Mouse (Mus musculus) kidney, postnatal 25 days (tissue): ENCODE measurements around the gene Gm20662.

Source experiments
- DNase-seq, 2 experiments: peaks; one replicate each; pipeline ENCODE4 v3.0.0; 2021; ENCODE audit warnings: mixed read lengths in 2 of 2

Gene Gm20662

GRCm38 (mm10) chr9:107996049-107996448 lies at the start of gene Gm20662:
TSS of gene Gm20662 (plus strand) at chr9:107996349.
- no peak for DNase-seq

- DNase-seq: no peak
Observed at GRCm38 (mm10) chr9:107947241-107948194, 48.6 kb upstream of the Gm20662 start.

DNA sequence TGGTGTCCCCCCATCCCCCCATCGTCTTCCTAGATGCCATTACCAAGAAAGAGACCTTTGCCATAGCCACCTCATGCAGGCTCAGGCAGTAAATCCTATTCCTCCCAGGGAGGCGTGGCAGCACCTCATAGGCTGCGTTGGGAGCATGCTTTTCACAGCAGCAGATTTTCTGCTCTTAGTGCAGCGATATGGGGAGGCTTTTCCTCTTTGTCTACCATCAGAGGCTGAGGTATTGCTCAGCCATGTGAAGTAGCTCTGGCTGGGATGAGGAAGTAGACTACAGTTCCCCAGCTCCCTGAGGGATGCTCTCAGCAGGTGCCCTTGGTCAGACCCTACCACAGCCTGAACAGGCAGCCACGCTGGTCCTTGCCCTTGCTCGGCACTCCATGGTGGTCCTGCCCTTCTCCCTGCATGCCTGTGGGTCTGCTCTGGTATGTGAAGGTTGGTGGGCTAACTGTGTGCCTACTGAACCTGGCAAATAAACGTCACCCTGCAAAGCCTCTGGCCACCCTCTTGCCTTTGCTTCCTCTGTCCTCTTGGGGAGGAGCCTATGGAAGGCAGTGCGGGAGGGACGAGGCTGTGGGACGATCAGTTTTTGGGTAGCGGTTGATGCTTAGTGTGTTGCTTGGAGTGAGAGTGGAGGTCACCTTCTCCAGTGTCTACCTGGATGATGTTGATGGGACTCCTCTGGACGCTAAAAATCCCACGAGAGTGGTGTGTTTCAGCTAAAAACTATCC lies 46.8 kb upstream of the Gm20662 start:
- DNase-seq: no peak

DNA sequence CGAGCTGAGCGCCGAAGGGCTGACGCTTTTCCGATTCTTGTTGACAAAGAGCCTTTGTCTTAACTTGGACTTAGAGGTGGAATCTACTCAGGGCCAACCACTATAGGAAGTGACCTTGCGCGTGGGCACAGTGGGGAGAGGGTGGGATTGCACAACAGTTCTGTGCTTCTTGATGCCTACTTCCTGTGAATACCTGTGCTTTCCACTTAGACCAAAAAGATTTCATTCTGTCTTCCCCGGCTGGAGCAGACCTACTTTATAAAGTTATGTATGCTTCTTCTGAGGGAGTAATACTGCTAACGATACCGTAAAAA lies 46.3 kb upstream of the Gm20662 start, which contains the start of gene Traip:
Traip (plus strand) TSS at position 215 of the 314 bp plus-strand sequence.
- no peak for DNase-seq

GRCm38 (mm10) chr9:107950460-107951355 lies 45.4 kb upstream of the Gm20662 start:
- peak; percentile 96 to 97 for DNase-seq

GRCm38 (mm10) chr9:107955613-107956289 lies 40.4 kb upstream of the Gm20662 start:
- DNase-seq: no peak

DNA sequence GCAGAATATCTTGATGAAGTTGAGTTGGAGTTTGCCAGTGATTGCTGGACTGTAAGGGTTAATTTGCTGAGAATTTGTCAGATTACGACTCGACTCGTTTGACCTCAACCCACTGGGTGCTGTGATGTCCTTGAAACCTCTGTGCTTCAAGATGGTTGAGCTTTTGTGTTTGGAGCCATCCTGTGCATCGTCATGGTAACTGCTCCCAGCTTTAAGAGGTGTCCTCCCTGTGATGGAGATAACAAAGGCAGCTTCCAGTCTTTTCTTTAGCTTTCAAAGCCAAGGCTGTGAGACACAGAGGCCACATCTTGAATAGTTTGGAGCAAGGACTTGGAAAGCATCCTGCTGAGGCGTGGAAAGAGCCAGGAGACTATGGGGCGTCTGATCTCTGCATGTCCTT lies 39.0 kb upstream of the Gm20662 start:
- no peak for DNase-seq

GRCm38 (mm10) chr9:107959896-107960295 lies 36.3 kb upstream of the Gm20662 start:
- DNase-seq: no peak

GRCm38 (mm10) chr9:107960928-107961327 lies 35.2 kb upstream of the Gm20662 start:
- no peak for DNase-seq

DNA sequence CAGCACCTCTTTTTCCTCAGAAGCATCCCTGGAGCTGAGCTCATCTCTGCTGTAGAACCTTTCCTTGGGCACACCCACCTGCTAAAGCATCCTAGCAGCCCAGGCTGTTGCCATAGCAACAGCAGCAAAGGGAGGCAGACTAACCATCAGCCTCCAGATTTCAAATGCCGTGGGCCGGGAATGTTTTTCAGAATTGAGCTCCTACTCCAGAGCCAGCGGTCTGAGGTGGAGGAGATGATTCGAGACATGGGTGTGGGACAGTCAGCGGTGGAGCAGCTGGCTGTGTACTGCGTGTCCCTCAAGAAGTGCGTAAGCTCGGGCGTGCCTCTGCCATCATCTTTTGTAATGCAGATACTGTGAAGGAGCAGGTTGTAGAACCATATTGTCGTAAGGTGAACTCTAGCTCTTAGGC lies 34.8 kb upstream of the Gm20662 start:
- DNase-seq: no peak

- DNase-seq: no peak
Observed at GRCm38 (mm10) chr9:107961881-107962280, 34.3 kb upstream of the Gm20662 start.

DNA sequence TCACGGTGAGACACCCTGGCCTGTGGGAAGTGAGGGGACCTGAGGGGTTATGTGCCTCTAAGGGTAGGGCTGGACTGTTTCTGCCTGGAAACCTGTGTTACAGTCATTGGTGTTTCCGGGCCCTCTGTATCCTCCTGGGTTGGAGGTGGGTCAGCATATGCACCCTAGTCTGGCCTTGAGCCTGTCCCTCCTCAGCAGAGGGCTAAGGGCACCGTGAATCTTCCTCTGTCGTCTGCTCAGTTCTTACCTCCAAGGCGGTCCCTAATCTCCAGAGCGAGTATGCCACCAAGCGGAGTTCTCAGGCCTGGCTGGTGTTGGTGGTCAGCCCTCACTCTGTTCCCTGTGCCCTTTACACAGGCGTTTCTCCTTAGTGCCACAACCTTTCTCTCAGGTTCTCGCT lies 33.2 kb upstream of the Gm20662 start:
- no peak for DNase-seq

GRCm38 (mm10) chr9:107963700-107964099 lies 32.4 kb upstream of the Gm20662 start:
- peak; percentile 88 to 93 for DNase-seq

- DNase-seq: no peak
Observed at GRCm38 (mm10) chr9:107964681-107965080, 31.5 kb upstream of the Gm20662 start.

GRCm38 (mm10) chr9:107966676-107967075 lies 29.5 kb upstream of the Gm20662 start:
- no peak for DNase-seq

DNA sequence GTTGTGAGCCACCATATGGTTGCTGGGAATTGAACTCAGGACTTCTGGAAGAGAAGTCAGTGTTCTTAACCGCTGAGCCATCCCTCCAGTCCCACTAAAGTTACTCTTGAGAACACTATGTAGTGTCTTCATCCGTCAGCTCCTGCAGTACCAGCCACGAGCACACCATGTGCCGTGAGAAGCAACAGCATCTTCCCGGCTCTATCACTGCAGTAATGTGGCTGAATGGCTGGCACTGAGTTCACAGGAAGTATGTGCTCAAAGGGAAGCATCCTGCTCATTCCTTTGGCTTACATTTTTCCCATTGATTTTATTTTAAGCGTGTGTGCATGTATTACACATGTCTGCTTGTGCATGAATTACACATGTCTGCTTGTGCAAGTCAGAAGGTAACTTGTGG lies 28.7 kb upstream of the Gm20662 start:
- DNase-seq: peak in 1 of 2 experiments; percentile 55

DNA sequence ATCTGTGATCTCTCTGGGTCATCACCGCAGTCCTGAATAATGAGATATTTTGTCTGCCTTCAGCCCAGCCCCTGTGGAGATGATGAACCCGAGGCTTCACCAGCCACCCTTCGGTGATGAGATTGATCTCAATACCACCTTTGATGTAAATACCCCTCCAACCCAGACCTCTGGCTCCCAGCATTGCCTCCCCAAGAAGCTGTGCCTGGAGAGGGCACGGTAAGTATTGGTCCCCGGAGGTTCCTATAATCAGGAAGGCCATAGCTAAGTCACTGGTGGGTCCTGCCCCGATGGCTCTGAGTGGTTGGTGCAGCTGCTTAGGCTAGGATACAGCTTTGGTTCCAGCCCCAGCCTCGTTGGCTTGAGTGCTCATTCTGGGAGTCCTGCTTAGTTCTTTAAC lies 27.6 kb upstream of the Gm20662 start:
- DNase-seq: no peak

GRCm38 (mm10) chr9:107970311-107970710 lies 25.8 kb upstream of the Gm20662 start:
- no peak for DNase-seq

DNA sequence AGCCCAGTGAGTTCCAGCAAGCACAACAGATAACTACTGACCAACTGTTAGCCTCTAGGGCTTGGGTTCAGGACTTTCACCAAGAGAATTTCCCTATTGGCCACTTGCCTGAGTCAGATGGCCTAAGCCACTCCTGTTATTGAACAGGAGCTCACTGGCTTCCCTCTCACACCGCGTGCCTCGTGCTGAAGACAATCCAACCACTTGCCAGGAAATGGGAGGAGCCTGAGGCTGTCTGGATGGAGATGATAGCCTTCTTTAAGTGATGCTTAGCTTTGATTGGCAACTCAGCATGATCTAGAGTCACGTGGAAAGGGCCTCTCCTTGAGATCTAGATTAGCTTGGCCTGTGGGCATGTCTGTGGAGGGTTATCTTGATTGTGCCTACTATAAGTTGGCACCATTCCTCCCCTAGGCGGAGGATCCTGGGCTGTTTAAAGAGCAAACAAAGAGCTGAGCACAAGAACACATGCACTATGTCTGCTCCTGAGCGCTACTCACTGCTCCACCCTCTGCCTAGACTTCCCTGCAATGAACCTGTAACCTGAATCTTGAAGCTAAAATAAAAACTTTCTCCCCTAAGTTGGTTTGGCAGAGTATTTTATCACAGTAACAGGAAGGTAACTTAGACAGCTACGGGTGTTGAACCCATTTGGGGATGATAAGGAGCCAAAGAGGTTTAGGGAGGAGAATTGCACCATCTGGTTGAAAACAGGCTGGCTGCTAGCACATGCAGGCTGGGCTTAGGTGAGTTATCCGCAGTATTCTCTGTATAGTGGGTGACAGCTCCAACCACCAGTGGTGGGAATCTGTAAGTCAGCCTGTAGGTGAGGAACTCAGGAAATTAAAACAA lies 24.2 kb upstream of the Gm20662 start:
- DNase-seq: no peak

- DNase-seq: no peak
Observed at GRCm38 (mm10) chr9:107974491-107975171, 21.5 kb upstream of the Gm20662 start.
